Mouse (Mus musculus) testis, adult 2 months (tissue): ENCODE data around the gene Dedd. TPM values are rescaled to one million over a fixed set of nuclear protein-coding genes. Genes with fewer than 3 reads are reported as not detected.
"Not testable (repeated sequence)": the region's sequence is repeated elsewhere in the genome, so short reads cannot be mapped to it uniquely, and the experiment has no call there.

ENCODE experiments used
- H3K27ac ChIP-seq: fragments of 200-500 bp; 2 replicates; pipeline ENCODE4 v1.5.1; 2012; ENCODE audit warnings: low read depth, low read length; ENCODE audit not compliant: control insufficient read depth, insufficient read depth
- H3K27me3 ChIP-seq: fragments of 200-500 bp; 2 replicates; pipeline ENCODE4 v1.6.1; 2012; ENCODE audit warnings: mild to moderate bottlenecking, low read length, moderate library complexity; ENCODE audit not compliant: control insufficient read depth, insufficient read depth
- H3K36me3 ChIP-seq: fragments of 200-500 bp; 2 replicates; pipeline ENCODE4 v1.6.1; 2012; ENCODE audit warnings: mild to moderate bottlenecking, low read length; ENCODE audit not compliant: control insufficient read depth, insufficient read depth
- H3K4me1 ChIP-seq: fragments of 200-500 bp; 2 replicates; pipeline ENCODE4 v1.6.1; 2012; ENCODE audit warnings: low read length; ENCODE audit not compliant: control insufficient read depth, insufficient read depth
- H3K4me3 ChIP-seq: fragments of 200-500 bp; 2 replicates; pipeline ENCODE4 v1.5.1; 2012; ENCODE audit warnings: low read depth, mild to moderate bottlenecking, low read length, moderate library complexity, mixed read lengths; ENCODE audit not compliant: control insufficient read depth
- CTCF ChIP-seq: fragments of 200-500 bp; IDR thresholded peaks from 2 replicates; pipeline ENCODE4 v1.5.1; 2012; ENCODE audit warnings: low read depth, mild to moderate bottlenecking, inconsistent platforms, low read length, moderate library complexity; ENCODE audit not compliant: control insufficient read depth, insufficient read depth, insufficient replicate concordance
- POLR2A ChIP-seq: fragments of 200-500 bp; IDR thresholded peaks from 2 replicates; pipeline ENCODE4 v1.6.1; 2012; ENCODE audit warnings: low read depth, mild to moderate bottlenecking, inconsistent platforms, low read length, moderate library complexity; ENCODE audit not compliant: control insufficient read depth
- polyA plus RNA-seq: library from polyadenylated mRNA; depleted of rRNA; stranded (reverse); fragments of >200 nt; gene quantifications from 2 replicates; pipeline ENCODE4 v1.2.3, GENCODE M21; 2012

The Dedd gene
- polyA plus RNA-seq, 1 experiment: 176 TPM

DNA sequence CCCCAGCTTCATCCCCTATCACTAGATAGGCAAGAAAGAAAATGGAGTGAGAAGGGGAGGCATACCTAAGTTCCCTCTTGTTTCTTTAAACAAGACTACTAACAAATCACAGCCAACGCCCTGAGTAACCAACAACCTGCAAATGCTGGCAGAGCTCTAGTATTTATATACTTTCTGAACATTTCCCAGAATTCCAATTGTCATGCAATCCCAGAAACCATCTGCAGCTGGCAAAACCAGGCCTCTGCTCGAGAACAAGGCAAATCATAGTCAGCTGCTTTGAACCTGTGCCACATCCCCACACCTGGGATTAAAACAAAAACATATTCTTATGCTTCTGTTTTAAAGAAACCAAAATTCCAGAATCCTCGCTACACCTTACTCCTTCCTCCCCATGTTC, 35.6 kb upstream of the Dedd start:
- no peak overlapping the region for H3K4me3 ChIP-seq
- no peaks in the 10 kb centered on the region for H3K36me3 ChIP-seq
- no peaks in the 10 kb centered on the region; the same call in 1 of the 2 replicates for H3K4me1 ChIP-seq
- H3K27me3 ChIP-seq: no peaks in the 10 kb centered on the region
- no peak overlapping the region for H3K27ac ChIP-seq
- TF ChIP-seq CTCF: no peak
- TF ChIP-seq POLR2A: no peak

DNA sequence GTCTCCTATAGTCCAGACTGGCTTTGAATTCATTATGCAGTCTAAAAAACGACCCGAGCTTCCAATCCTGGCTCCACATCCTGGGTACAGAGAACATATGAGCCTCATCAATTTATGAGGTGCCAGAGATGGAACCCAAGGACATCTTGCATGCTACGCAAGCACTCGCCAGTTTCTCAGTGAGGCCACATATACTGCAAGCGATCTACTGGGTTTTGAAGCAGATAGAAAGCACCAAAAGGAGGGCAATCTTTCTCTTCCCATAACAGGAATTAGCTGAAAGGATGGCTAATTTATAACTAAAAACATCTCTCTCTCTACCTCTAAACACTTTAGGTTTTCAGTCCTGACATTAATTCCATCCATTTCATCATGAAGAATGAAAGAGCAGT, 35.0 kb upstream of the Dedd start:
- H3K27me3 ChIP-seq: no peaks in the 10 kb centered on the region
- TF ChIP-seq CTCF (no peak), POLR2A (no peak)
- H3K4me1 ChIP-seq: no peaks in the 10 kb centered on the region
- no peaks in the 10 kb centered on the region for H3K36me3 ChIP-seq
- H3K4me3 ChIP-seq: peak overlapping the region; percentile 100
- H3K27ac ChIP-seq: peak overlapping the region; percentile 98

DNA sequence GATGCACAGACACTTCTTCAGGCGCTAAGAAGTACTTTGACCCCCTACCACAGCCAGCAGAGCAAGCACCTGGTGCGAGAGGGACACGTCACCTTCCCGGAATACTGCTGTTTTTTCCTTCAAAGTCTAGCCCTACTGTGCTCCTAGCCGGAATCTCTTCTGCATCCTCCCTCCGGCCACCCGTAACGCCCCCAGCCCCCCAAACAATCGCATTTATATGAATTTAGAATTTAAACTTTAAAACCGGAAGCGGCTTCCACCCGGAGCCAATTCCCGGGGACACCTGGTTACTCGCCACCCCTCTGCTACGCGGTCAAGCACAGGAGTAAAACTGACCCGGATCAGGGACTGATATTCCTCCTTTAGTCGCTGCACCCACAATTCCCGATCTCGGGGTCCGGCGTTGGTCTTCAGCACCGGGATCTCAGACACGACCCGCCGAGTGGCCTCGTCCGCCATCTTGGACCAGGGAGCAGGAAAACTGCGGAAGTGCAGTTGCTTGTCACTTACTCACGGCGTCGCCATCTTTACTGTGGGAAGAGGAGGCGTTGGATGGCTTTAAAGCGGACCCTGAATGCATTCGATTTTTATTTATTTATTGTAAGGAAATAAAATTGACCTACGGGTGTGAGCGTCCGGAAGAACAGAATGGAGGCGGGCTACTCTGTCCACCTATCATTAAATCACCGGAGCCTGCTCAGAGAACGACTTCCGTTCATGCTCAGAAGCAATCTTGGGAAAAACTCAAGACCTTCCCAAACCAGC, 34.5 kb upstream of the Dedd start, which contains the start of gene Ufc1:
Ufc1 (minus strand) TSS at position 727 of the 765 bp plus-strand sequence.
- TF ChIP-seq POLR2A: peak; percentile 68
- no peak for TF ChIP-seq CTCF

DNA sequence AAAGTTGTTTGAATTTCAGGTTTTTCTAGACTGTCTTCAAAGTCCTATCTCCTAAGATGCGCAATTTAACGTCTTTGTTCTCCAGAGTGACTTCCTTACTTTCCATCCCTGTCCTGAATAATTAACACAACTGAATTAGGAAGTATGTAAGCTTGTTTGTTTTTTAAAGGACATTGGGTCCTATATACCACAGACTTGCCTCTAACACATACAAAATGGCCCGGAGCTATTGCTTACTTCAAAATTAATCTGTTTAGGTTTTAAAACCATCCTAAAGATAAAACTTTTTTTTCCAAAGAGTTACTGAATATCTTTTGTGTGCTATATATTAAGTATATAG, 33.9 kb upstream of the Dedd start:
- no peaks in the 10 kb centered on the region for H3K36me3 ChIP-seq
- TF ChIP-seq POLR2A (no peak), CTCF (no peak)

More for the DNA sequence above, 34.5 kb upstream of the Dedd start, which contains the start of gene Ufc1:
- H3K4me3 ChIP-seq: peak within 1 kb of the TSS; percentile 100
- no peaks in the 10 kb centered on the region for H3K36me3 ChIP-seq
- peak within 1 kb of the TSS; percentile 98 for H3K27ac ChIP-seq
- no peaks in the 10 kb centered on the region for H3K27me3 ChIP-seq
- H3K4me1 ChIP-seq: no peaks in the 10 kb centered on the region

DNA sequence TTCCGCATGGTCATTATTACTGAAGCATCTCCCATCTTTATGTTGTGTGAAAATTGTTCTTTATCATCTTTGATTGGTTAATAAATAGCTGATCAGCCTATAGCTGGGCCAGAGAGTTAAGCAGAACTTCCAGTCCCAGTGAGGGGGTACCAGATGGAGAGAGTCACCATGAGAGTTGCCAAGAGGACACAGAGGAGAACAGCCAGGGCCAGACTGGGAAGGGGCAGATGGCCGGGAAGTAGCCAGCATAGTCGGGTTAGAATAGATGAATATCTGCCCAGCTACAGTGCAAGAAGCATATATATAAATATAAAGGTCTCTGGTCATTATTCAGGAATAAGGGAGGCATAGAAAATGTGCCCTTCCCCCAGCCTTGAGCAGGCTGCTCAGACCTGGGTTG, 30.7 kb upstream of the Dedd start:
- no peak for TF ChIP-seq CTCF
- no peak for TF ChIP-seq POLR2A
- Histone ChIP-seq H3K27me3 (no peaks in the 10 kb centered on the region), H3K4me3 (no peak overlapping the region), H3K27ac (no peak overlapping the region), H3K4me1 (no peaks in the 10 kb centered on the region), H3K36me3 (no peaks in the 10 kb centered on the region)

More for the DNA sequence above, 33.9 kb upstream of the Dedd start:
- no peaks in the 10 kb centered on the region for H3K4me1 ChIP-seq
- H3K4me3 ChIP-seq: peak overlapping the region; percentile 100
- H3K27me3 ChIP-seq: no peaks in the 10 kb centered on the region
- H3K27ac ChIP-seq: peak overlapping the region; percentile 98

DNA sequence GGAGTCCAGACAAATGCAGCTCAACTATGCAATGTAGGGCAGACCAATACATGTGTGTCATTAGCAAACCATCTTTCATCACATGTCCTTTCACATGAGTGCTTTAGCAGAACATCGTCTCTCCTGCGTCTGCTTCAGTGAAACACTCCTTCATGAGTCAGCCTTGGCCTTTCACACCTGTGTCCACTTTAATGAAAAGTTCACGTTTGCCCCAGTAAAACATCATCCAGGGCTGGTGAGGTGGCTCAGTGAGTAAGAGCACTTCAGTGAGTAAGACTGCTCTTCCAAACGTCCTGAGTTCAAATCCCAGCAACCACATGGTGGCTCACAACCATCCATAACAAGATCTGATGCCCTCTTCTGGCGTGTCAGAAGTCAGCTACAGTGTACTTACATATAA, 22.8 kb upstream of the Dedd start:
- H3K36me3 ChIP-seq, H3K27me3 ChIP-seq, H3K4me1 ChIP-seq: not testable (repeated sequence)

DNA sequence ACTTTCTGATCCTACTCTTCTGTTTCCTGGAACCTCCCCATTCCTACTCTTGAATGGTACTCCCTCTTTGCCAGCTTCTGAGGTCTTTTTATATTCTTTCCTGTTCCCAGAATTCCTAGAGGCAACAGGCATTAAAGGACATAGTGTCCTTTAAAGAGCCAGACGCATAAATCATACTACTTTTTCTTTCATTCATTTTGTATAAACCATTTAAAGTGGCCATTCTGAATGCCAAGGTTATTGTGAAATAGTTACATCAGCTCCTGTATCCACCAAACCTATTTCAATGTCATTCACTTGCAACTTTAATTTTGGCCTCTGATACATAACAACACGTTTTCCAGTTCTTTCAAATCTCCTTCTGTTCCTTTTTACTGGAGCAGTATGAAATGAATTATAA, 19.6 kb upstream of the Dedd start:
- no peaks in the 10 kb centered on the region for H3K36me3 ChIP-seq
- H3K4me3 ChIP-seq: no peak overlapping the region
- no peaks in the 10 kb centered on the region for H3K27me3 ChIP-seq
- no peak for TF ChIP-seq CTCF
- no peak for TF ChIP-seq POLR2A
- H3K27ac ChIP-seq: no peak overlapping the region
- peaks cover 5% of the 10 kb centered on the region for H3K4me1 ChIP-seq

More for the DNA sequence above, 22.8 kb upstream of the Dedd start:
- H3K27ac ChIP-seq: peak overlapping the region; percentile 44
- peak overlapping the region; percentile 67 for H3K4me3 ChIP-seq

DNA sequence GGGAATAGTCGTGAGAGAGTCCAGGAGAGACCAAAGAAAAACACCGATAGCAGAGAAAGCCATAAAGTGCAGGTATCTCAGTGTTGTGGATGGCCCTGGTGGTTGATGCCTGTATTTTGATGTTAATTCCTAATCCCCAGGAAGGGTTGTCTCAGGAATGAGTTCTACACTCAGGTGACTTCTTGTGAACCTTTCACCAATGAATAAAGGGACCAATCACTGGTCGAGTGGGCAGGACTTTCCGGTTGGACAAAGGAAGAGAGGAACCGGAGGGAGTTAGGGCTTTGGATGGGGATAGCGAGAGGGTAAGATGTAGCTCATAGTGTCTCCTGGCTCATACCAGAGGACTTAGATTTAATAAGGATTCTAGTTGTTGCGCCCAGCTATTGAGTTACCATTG, 9.2 kb upstream of the Dedd start:
- no peak for TF ChIP-seq CTCF
- TF ChIP-seq POLR2A: no peak
- no peak overlapping the region for H3K4me3 ChIP-seq
- H3K36me3 ChIP-seq: no peaks in the 10 kb centered on the region
- no peaks in the 10 kb centered on the region for H3K27me3 ChIP-seq
- no peaks in the 10 kb centered on the region for H3K4me1 ChIP-seq
- no peak overlapping the region for H3K27ac ChIP-seq
